Comparison of ENCODE assay signal across 20 mouse cellular contexts in the genomic region with DNA sequence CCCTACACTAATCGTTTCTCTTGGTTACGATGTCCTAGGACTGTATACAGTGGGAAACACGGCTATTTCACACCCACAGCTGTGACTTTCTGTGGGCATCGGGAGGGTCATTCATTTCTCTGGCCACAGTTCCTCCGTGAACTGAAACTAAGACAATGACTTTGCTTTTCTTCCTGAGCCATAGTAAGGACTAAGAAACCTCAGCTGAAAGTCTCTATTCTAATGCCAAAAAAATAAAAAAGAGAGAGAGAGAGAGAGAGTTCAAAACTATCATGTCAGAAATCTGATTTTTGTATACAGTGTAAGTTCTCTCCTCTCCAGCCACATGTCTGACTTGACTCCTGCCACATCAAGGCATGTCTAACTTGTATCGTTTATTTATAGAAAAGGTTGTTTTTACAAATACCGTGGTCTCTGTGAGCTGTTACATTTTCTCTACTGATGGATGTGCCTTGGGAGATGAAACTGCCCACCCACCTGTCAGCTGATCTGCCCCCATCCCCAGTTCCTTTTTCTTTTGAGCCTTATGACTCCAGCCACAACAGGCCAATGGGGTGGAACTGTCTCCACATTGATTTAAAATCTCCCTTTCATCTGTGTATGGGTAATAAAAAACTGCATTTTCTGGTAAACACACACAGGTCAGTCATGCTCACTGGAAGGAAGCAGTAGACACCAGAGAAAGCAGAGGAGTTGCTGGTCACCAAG.
A peak's percentile ranks its signal among the peaks of the same experiment; 100 is the strongest.
DNase-seq lines count a peak whose midpoint lies in the region; ATAC-seq and TF ChIP-seq lines count a peak whose summit lies in the region.
"Had no signal": no experiment of that assay in that cellular context is flagged by ENCODE, and none has a peak within 500 bp of the region (broad histone marks: within the 10 kb centered on the region; RNA-seq: fewer than 3 reads in every experiment).

No protein-coding gene starts in this region.

- ATAC-seq in kidney, embryonic 15.5 days (replicated peaks; ENCODE audit: low FRiP score), result no peak
- peak; percentile 34 for ATAC-seq in megakaryocyte, adult 5-6 weeks (ENCODE audit: poor library complexity, severe bottlenecking)
- ATAC-seq in forebrain, embryonic 11.5 days (replicated peaks; ENCODE audit: low FRiP score), result no peak
- ATAC-seq: forebrain, embryonic 14.5 days; hindbrain, postnatal 0 days had no signal

- 53% methylated on average over 7 of the region's 7 CpGs for WGBS in kidney, embryonic 15.5 days
- WGBS in bone marrow, adult 2 months, result 20% methylated on average over 7 of the region's 7 CpGs
- 72% methylated on average over 7 of the region's 7 CpGs for WGBS in cerebellum, adult 2 months
- WGBS in forebrain, embryonic 11.5 days, result 87% methylated on average over 7 of the region's 7 CpGs

- H3K27ac ChIP-seq in kidney, embryonic 15.5 days, result 0 out of 2 replicates have a peak overlapping the region, but pooled peaks have one; percentile 11
- 0 out of 2 replicates have a peak overlapping the region, but pooled peaks have one; percentile 39 for H3K27ac ChIP-seq in bone marrow, adult 2 months (ENCODE audit: control insufficient read depth, insufficient read depth, low read depth, low read length, poor library complexity)
- H3K27ac ChIP-seq in cerebellum, adult 2 months (ENCODE audit: insufficient read depth, low read length), result no peak overlapping the region
- H3K27ac ChIP-seq in forebrain, embryonic 11.5 days (ENCODE audit: low read depth, low read length), result no peak overlapping the region
- H3K27ac ChIP-seq: embryonic facial prominence, embryonic 13.5 days; gastrocnemius, adult 2 months; heart, embryonic 13.5 days; hindbrain, embryonic 13.5 days; hindbrain, postnatal 0 days had no signal

- peaks cover 38% of the 10 kb centered on the region for H3K4me1 ChIP-seq in kidney, embryonic 15.5 days
- peaks cover 4% of the 10 kb centered on the region for H3K4me1 ChIP-seq in bone marrow, adult 2 months (ENCODE audit: control insufficient read depth, insufficient read depth, low read length)
- H3K4me1 ChIP-seq in cerebellum, adult 2 months (ENCODE audit: control insufficient read depth, insufficient read depth, low read length), result peaks cover 11% of the 10 kb centered on the region; the same call in 1 of the 2 replicates
- peaks cover 5% of the 10 kb centered on the region; the same call in 1 of the 2 replicates for H3K4me1 ChIP-seq in forebrain, embryonic 11.5 days (replicated peaks; ENCODE audit: control insufficient read depth, insufficient read depth, low read length)

- no peak overlapping the region for H3K9ac ChIP-seq in kidney, embryonic 15.5 days
- H3K9ac ChIP-seq in forebrain, embryonic 11.5 days (ENCODE audit: low read length), result no peak overlapping the region
- H3K9ac ChIP-seq: embryonic facial prominence, embryonic 13.5 days; heart, embryonic 13.5 days; hindbrain, embryonic 13.5 days had no signal

- no peak overlapping the region for H3K4me2 ChIP-seq in kidney, embryonic 15.5 days
- H3K4me2 ChIP-seq in forebrain, embryonic 11.5 days (ENCODE audit: low read depth, low read length, severe bottlenecking), result no peak overlapping the region
- H3K4me2 ChIP-seq: embryonic facial prominence, embryonic 13.5 days; heart, embryonic 13.5 days; hindbrain, embryonic 13.5 days had no signal

- no peak overlapping the region for H3K4me3 ChIP-seq in kidney, embryonic 15.5 days (replicated peaks)
- H3K4me3 ChIP-seq in bone marrow, adult 2 months (replicated peaks; ENCODE audit: control insufficient read depth, low read depth, low read length), result no peak overlapping the region
- H3K4me3 ChIP-seq in cerebellum, adult 2 months (replicated peaks; ENCODE audit: insufficient read depth, low read depth, low read length), result no peak overlapping the region
- no peak overlapping the region for H3K4me3 ChIP-seq in forebrain, embryonic 11.5 days (ENCODE audit: low read depth, low read length)
- H3K4me3 ChIP-seq: embryonic facial prominence, embryonic 13.5 days; gastrocnemius, adult 2 months; heart, embryonic 13.5 days; hindbrain, embryonic 13.5 days had no signal

- TF ChIP-seq POLR2A in bone marrow, adult 2 months (IDR thresholded peaks at IDR 0.05; ENCODE audit: borderline replicate concordance, control insufficient read depth, low read depth, low read length), result no peak
- no peak for TF ChIP-seq POLR2A in cerebellum, adult 2 months (IDR thresholded peaks at IDR 0.05; ENCODE audit: borderline replicate concordance, insufficient read depth, low read length)

- no peak for TF ChIP-seq CTCF in bone marrow, adult 2 months (IDR thresholded peaks at IDR 0.05; ENCODE audit: control insufficient read depth, insufficient read depth, low read length)
- no peak for TF ChIP-seq CTCF in cerebellum, adult 2 months (IDR thresholded peaks at IDR 0.05; ENCODE audit: borderline replicate concordance, insufficient read depth, low read depth, low read length)

- no peak for DNase-seq in kidney, postnatal 10 days
- no peak for DNase-seq in cerebellum, adult 2 months
- no peak for DNase-seq in cerebellum, adult 9-10 months
- DNase-seq in forebrain, embryonic 11.5 days (ENCODE audit: low spot score), result no peak
- DNase-seq: adrenal gland, postnatal 10 days; cerebellum, adult 18-20 months; cerebellum, postnatal 25 days; gastrocnemius, adult 2 months; gastrocnemius, postnatal 25 days; heart, adult 11 months; heart, postnatal 36 days had no signal

- no peaks in the 10 kb centered on the region for H3K27me3 ChIP-seq in kidney, embryonic 15.5 days
- H3K27me3 ChIP-seq in cerebellum, adult 2 months (ENCODE audit: control insufficient read depth, insufficient read depth, low read length), result no peaks in the 10 kb centered on the region
- H3K27me3 ChIP-seq in forebrain, embryonic 11.5 days (ENCODE audit: control insufficient read depth, insufficient read depth, low read length), result no peaks in the 10 kb centered on the region
- H3K27me3 ChIP-seq: embryonic facial prominence, embryonic 13.5 days; heart, embryonic 13.5 days; hindbrain, embryonic 13.5 days had no signal

- no peaks in the 10 kb centered on the region for H3K9me3 ChIP-seq in kidney, embryonic 15.5 days (replicated peaks)
- no peaks in the 10 kb centered on the region for H3K9me3 ChIP-seq in forebrain, embryonic 11.5 days (ENCODE audit: control insufficient read depth, low read length)
- H3K9me3 ChIP-seq: embryonic facial prominence, embryonic 13.5 days; G1E; heart, embryonic 13.5 days; hindbrain, embryonic 13.5 days had no signal

- H3K36me3 ChIP-seq in kidney, embryonic 15.5 days, result no peaks in the 10 kb centered on the region
- no peaks in the 10 kb centered on the region for H3K36me3 ChIP-seq in forebrain, embryonic 11.5 days (ENCODE audit: control insufficient read depth, insufficient read depth, low read length)
- H3K36me3 ChIP-seq: embryonic facial prominence, embryonic 13.5 days; G1E; heart, embryonic 13.5 days had no signal

Comparison
In these comparisons a context has a peak if more than half of its experiments do, and no peak if none do; other contexts are left out.
1. H3K27ac ChIP-seq: peak in kidney, embryonic 15.5 days (single experiment) and bone marrow, adult 2 months (single experiment); none in cerebellum, adult 2 months (single experiment) and forebrain, embryonic 11.5 days (single experiment).